Mouse (Mus musculus) CH12F3 (cell line): ENCODE results near the gene Per3.

Source experiments
- in situ Hi-C: fragments of 300-500 bp; cut with MboI; formaldehyde crosslinking; loops from 2 replicates; pipeline ENCODE4 v1.14.3; 2020; ENCODE audit warnings: low sequenced_read_pairs

The Per3 gene

DNA sequence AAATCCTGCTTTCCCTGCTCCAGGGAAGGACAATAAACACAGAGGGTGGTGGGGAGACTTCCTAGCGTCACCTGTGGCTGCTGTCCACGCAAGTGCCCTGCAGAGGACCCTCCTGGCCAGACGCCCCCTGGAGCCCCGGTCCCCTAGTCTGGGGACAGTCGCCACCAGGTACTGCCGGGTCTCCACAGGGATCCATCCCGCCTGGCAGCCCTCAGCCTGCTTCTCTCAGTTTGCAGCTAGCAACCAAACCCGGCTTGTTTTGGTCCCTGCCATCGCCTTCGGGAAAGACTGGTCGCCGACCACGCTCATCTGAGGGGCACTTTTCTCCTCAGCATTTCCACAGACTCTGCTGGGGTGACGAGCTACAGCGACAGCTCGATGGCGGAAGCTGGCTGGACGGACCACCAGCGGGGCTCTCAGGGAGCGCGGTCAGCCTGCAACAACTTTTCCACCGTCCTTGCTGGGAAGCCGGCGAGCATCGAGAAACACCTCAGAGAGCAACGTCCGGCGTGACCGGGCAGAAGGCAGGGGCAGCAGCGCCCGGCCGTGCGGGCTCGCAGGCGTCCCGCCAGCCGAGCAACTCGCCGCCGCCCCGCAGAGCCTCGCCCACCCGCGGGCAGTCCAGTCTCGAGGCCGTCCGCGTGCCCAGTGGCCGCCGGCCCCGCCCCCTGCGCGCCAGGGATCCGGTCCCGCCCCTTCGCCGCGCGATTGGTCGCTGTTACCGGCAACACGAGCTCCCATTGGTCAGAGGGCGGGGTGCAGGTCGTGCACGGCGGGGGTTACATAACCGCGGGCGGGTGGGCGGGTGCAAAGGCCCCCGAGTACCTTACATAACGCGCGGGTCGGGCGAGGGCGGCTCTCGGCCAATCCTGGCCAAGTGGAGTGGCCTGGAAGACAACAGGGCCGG is at the start of gene Per3:
TSS of gene Per3 (minus strand) at position 629 of the 907 bp plus-strand sequence.
- in situ Hi-C loops, result no loop called here

DNA sequence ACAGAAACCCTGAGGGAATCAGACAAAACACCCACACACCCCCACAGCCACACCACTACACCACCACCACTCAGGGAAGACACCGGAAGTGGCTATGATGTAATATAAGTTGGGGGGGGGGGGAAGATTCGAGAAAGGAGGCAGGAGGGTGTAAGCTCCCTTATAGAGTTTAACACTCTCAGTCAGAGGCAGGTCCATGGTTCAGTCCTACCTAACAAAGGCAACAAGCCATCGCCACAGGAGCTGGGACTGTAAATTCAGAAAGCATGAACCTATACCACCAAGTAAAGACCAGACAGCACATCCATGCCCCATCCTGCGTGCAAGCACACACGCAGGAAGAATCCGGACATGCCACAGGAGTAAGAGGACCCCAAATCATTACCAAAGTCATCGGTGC is 44.8 kb upstream of the Per3 start, which contains the start of gene Gm13090:
TSS of gene Gm13090 (plus strand) at position 301 of the 400 bp plus-strand sequence.
- in situ Hi-C loops, result loop anchor here (25.0 kb wide), 1 partner anchor 798 kb away; no protein-coding TSS in a partner anchor

DNA sequence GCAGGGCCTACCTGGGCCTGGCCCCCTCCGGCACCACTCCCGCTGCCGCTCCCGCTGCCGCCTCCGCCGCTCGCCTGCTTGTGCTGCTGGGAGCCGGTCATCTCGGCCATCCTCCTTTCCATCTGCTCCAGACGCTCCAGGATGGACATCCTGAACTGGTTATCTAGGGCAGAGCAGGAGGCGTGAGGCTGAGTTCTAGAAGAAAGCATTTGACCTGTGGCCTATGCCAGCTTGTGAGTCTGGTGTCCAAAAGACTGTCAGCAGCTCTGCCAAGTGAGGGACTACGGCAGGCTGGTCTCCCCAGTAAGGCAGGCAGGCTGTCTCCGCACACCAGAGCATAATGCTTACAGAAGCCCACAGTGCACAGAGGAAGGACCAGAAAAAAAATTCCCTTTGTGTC is 44.4 kb upstream of the Per3 start:
- in situ Hi-C loops, result loop anchor here (25.0 kb wide), 1 partner anchor 798 kb away; no protein-coding TSS in a partner anchor

DNA sequence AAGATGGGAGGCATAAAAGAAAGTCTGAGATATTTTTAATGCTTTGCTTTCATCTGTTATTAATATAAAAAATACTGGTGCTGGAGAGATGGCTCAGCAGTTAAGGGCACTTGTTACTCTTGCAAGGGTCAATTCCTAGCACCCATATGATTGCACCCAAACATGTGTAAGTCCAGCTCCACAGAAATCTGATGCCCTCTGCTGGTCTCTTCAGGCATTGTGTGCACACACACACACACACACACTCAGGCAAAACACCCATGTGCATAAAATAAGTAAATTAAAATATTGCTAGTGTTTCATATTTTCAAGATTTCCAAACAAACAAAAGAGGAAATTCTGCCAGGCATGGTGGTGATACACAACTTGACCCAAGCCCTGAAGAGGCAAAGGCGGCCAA is 42.9 kb upstream of the Per3 start:
- in situ Hi-C loops, result loop anchor here (25.0 kb wide), 1 partner anchor 800 kb away; no protein-coding TSS in a partner anchor

DNA sequence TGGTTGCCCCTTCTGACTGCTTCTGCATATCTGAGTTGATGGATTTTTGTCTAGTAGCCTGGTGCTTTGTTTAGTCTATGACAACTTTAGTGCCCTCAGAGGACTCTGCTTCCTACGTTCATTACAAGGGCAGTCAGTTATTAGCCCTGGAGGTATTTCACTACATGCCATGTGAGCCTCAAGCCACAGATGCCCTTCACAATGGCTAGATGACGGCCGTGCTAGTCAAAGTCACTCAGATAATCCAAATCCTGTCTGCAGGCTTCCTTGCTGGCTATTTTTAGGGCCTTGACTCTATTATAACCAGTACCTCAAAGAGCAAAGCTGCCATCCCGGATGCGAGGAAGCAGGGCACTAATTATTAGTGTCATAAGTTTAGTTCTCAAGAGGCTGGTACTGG is 38.6 kb upstream of the Per3 start:
- in situ Hi-C loops, result loop anchor here (25.0 kb wide), 1 partner anchor 804 kb away; no protein-coding TSS in a partner anchor

DNA sequence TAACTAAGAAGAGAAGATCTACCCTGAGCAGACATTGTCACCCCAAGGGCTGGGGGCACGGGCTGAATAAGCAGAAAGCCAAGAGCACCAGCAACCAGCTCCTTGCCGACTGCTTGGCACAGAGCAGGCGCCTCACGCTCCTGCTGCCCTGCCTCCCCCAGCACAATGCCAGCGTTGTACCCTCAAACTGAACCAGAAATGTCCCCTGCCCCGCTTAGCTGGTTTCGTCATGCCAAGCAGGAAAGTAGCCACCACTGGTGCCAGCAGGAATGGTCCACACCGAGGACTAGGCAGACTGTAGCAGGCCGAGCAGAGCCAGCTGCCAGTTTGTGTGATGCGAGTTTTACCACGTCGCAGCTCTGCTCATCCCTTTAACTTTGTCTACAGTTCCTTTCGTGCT is 37.5 kb upstream of the Per3 start:
- in situ Hi-C loops, result loop anchor here (25.0 kb wide), 1 partner anchor 805 kb away; no protein-coding TSS in a partner anchor

DNA sequence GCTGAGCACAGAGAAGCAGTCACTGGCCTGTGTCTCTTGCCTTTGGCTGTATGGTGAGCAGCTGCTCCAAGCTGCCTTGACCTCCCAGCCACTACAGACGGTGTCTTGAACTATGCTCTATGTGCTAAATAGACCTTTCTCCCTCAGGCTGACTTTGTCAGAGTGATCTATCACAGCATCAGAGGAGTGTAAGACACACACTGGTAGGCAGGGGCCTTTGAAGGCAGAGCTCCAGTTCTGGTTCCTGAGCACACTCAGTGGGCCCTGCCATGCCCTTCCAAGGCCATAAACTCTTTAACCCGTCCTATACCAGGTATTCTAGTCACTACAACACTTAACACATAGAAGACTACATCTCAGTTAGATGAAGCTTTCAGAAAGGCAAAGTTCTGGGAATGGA is 36.9 kb upstream of the Per3 start:
- in situ Hi-C loops, result loop anchor here (25.0 kb wide), 1 partner anchor 806 kb away; no protein-coding TSS in a partner anchor

DNA sequence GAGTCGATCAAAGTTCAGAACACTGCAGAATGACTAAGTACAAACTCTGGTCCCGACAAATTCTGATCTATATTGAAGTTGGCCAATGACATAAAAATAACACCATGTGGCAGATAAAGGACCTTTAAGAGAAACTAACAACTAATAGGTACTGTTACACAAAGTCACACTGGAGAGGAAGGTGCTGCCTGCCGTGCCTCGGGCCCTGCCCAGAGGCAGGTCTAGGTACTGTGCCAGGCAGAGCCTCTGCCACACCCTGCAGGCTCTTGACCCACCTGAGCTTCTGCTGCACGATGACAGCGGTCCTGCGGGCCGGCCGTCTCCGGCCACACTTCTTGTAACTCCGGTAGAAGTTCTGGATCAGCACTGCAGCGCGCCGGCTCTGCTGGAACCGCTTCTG is 30.4 kb upstream of the Per3 start:
- in situ Hi-C loops, result loop anchor here (25.0 kb wide), 1 partner anchor 812 kb away; no protein-coding TSS in a partner anchor

DNA sequence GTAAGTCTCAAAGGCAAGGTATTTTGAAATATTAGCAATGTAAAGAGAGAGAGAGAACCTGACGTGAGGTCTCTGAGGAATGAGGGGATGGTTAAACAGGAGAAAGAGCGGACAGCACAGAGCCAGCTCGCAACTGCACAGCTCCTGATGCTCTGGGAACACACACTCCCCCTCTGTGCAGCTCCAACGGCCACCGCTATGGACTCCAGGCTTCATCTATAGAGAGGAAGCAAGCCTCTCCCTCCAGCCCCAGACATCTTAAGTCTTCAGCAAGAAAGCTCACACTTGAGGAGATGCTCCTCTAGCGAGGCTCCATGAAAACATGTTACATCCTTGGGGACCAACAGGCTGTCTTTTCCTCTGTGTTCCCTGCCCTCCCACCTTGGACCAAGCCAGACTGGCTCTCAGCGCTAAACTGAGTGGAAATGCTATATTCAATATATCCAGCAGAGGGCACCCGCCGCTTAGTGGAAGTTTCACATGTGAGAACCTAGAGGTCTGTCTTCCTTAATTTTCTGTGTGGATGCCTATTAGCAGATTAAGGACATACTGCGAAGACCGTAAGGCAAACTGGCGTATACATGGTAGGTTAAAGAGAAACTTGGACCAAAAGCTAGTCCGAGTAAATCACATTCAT is 28.8 kb upstream of the Per3 start:
- in situ Hi-C loops, result no loop called here

DNA sequence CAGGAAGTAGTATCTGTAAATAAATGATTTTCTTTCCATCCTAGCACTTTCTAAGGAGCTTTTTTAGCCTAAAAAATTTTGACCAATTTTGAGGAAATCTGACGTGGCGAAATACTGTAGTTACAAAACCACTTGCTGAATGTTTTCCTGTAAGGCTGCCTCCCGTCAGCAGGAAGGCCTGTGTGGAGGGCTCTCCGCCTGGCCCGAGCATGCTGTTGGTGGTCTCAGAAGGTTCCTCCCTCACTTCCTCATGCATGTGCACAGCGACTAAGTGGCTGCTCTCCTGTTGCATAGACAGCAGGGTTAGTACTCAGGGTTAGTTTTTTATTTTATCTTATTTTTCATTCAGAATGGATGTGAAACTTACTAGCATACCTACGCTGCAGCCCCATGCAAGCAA is 26.5 kb upstream of the Per3 start:
- in situ Hi-C loops, result no loop called here

DNA sequence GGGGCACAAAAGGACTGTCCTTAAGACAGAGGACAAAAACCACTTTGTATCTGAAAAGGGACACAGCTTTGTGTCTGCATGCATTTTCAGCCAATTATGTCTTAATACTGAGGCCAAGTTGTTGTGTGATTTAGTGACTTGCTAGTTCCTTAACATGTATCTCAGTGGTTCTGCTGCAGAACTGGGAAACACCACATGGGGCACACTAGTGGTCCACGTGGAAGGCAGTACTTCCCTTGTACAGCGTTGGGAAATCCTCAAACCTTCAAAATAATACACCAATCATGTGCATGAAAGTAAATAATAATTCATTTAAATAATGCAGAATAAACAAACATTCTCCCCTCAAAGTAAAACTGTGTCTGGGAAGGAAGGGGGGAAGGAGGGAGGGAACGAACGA is 24.3 kb upstream of the Per3 start:
- in situ Hi-C loops, result no loop called here

DNA sequence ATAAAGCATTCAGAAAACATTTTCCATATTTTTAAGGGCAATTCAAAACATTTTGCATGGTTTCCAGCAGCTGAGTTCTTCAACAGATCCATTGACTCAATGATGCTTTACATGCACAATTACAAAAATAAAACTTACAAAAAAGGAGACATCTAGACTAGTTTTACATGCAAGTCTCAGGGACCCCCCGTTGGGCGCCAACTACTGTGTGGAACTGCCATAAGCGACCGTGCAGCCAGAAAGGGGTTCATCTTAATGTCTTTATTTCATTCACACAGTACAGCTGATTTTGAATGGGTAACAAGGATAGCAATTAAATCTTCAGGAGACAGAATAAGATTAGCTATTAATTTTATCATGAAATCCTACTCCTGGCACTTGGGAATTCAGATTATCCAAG is 15.1 kb upstream of the Per3 start:
- in situ Hi-C loops, result no loop called here

DNA sequence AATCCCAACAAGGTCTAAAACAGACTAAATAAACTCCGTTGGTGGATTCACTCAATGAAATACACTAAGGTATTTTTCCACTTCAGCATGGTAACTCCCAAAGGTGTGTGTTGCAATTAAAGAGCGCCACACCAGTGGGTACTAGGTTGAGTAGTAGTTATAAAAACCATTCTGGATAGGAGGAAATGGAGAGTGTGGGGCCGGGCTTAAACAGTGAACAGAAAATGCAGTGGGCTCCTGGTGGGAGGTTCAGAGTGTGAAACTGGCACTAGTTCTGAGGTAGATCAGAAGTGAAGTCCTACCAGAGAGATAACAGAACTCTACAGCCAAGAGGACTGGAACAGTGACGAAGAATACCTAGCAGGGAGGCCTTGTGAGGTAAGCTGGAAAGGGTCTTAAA is 14.2 kb upstream of the Per3 start:
- in situ Hi-C loops, result no loop called here

DNA sequence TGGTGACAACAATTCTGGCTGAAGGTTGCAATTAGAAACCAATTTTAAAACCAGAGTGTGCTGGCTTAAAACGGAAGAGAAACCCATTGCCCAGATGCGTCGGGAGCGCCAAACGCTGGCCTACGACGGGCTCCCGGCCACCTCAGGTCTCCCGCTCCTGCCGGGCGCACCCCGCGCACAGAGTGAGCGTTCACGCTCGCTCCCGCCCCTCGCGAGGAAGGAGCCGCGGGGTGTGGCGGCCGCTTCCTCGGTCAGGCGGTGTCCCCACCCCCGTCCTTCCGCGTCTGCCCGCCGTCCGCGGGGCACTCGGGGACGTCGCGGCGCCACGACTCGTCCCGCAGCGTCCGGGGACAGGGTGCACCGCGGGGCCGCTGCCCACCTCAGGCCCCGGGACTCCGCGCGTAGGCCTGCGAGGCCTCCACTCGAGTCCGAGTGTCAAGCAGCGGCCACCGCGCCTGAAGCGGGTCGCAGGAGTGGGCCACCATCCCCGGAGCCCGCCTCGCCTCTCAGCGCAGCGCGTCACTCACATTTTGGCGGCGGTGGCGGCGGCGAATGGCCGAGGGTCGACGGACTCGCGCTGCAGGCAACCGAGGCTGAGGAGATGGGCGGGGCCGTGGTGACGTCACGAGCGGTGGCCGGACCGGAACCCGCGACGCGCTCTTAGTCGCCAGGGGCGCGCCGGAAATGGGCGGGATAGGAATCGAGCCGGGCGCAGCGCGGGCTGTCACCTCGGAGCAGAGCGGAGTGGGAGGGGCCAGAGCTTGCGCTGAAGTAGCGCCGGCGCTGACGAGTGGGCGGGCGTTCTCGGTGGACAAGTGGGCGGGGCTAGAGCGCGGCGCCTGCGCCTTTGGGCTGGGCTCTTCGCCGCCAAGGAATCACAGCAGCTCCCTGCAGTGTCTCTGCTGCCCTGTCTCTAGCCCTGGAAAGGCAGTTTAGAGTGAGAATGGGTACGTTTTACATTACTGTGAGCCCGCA is 13.2 kb upstream of the Per3 start, which contains the start of gene Vamp3:
TSS of gene Vamp3 (minus strand) at position 617 of the 975 bp plus-strand sequence.
- in situ Hi-C loops, result no loop called here

DNA sequence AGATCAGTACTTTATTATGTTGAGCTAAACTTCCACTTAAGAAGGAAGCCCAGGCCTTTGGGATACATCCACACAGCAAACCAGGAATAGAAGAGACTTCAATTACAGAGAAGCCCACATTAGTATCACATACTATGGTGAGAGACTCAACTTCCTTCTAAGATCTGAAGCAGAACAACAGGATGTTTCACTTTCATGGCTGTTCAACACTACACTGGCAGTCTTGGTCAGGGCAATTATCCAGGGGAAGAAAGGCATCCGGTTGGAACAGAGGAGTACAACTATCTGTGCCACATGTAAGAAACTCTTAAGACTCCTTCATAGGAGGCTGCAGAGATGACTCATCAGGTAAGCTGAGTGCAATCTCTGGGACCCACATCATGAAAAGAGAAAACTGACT is 6.7 kb upstream of the Per3 start:
- in situ Hi-C loops, result no loop called here

DNA sequence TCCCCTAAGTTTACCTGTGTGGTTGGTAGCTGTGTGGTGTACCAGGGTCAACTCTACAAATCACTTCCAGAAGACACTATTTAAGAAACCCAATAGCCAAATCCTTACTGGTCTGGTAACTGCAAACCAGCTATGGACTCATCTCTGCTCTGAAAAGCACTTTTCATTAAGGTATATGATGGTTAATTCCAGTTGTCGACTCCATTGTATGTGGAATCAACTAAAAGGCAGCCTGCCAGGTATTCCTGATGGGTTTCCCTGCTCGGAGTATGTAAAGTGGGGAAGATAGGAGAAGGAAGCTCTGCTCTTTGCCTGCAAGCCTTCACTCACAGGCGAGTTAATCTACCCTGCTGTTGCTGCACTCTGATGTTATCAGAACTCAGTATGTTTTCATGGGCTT is 2.1 kb upstream of the Per3 start:
- in situ Hi-C loops, result no loop called here

DNA sequence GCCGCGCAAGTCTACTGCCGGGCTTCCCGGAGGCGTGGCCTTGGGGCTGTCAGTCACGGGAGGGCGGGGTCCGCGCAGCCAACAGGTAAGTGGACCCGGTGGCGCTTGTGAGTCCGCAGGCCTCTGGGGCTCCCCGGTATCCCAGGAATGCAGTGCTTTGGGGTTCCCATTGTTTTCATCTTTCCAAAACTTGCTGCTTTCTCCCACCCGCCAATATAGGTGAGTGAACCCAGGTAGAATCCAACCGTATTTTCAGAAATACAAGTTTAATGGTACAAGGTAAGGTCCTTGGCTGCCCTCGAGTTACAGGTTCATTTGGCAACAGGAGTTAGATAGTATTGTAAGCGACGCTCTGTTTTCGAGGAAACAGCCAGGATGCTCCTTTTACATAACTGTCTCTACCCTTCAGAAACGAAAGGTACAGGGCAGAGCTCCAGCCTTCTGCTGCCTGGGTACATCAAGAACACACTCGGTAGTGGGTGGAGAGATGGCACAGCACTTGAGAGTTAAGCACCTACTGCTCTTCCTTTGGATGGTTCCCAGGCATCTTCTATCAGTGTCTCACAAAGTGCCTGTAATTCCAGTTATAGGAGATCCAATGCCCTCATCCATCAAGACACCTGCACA is 592 bp upstream of the Per3 start:
- in situ Hi-C loops, result no loop called here

DNA sequence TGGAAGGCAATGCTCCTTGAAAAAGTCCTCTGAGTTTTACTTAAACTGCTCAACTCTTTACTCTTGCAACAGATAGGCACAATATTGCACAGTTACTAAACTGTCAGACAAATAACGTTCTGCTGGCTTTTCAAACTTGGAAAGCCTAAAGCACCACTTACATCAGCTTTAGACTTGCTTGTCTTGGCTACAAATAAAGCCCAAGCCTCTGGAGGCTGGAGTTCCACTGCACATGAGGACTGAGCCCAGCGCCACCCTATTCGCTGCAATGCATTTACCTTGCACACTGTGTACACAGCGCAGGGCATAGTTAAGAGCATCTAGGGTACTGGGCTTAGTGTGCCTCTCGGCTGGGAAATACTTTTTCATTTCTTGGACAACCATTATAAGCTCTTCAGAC is 1.2 kb downstream of the Per3 start:
- in situ Hi-C loops, result no loop called here

DNA sequence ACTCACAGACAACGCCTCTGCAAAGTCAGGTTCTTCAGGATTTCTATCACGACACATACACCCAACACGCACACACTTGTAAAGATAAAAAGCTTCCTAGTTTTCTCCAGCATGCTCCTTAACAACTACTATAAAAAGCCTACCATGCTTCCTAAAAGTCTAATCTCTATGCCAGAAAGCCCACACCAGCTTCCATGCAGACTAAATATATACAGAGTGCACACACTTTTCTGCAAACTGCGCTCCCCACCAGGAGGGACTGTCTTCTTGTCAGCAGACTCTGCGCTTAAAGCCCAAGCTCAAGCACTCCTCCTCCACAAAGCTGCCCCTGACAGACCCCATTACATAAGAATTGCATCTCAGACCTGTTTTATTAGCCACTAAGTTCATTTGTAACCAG is 3.0 kb downstream of the Per3 start:
- in situ Hi-C loops, result no loop called here

DNA sequence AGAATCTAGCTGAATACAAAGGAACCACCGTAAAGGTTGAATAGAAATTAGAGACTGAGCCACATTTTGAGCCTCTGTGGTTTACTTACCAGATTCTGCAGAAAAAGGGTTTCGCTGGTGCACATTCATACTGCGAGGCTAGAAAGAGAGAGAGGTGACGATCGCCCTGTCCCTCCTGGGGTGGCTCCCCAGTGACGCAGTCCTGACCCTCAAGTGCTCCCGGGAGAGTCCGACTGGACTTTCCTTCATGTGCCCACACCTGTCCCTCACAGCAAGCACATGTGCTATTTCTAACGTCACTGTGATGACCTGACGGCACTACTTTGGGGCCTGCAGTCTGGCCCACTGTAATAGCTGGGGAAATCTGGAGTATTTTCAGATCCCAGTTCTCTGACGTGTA is 6.7 kb downstream of the Per3 start:
- in situ Hi-C loops, result no loop called here
